ENCODE assay signal across 15 mouse cellular contexts in genomic region chr6:135178599-135178998, GRCm38 (mm10).
"Had no signal": no experiment of that assay in that cellular context is flagged by ENCODE, and none has a peak within 500 bp of the region (broad histone marks: within the 10 kb centered on the region; RNA-seq: fewer than 3 reads in every experiment).

No protein-coding gene starts in this region.

- H3K4me2 ChIP-seq: limb, embryonic 12.5 days; midbrain, embryonic 12.5 days; neural tube, embryonic 15.5 days; stomach, embryonic 15.5 days had no signal

- H3K4me3 ChIP-seq: layer of hippocampus, adult 2 months; limb, embryonic 12.5 days; midbrain, embryonic 12.5 days; myocyte; neural tube, embryonic 15.5 days; stomach, embryonic 15.5 days had no signal

- H3K27ac ChIP-seq: layer of hippocampus, adult 2 months; limb, embryonic 12.5 days; midbrain, embryonic 12.5 days; neural tube, embryonic 15.5 days; stomach, embryonic 15.5 days had no signal

- ATAC-seq: hindbrain, embryonic 16.5 days; inflammation-experienced regulatory T-cells, adult 6 months; intestine, postnatal 0 days had no signal

- H3K27me3 ChIP-seq: midbrain, embryonic 12.5 days; stomach, embryonic 15.5 days had no signal

- DNase-seq: kidney, adult 8-10 months; kidney, postnatal 10 days; kidney, postnatal 4 days; lung, postnatal 36 days; thymus, adult 2 months; thymus, postnatal 25 days had no signal

- H3K9ac ChIP-seq: limb, embryonic 12.5 days; midbrain, embryonic 12.5 days; neural tube, embryonic 15.5 days; stomach, embryonic 15.5 days had no signal

- H3K36me3 ChIP-seq: limb, embryonic 12.5 days; midbrain, embryonic 12.5 days; neural tube, embryonic 15.5 days; stomach, embryonic 15.5 days had no signal

- H3K4me1 ChIP-seq: limb, embryonic 12.5 days; midbrain, embryonic 12.5 days; neural tube, embryonic 15.5 days; stomach, embryonic 15.5 days had no signal

- H3K9me3 ChIP-seq: limb, embryonic 12.5 days; midbrain, embryonic 12.5 days; neural tube, embryonic 15.5 days; stomach, embryonic 15.5 days had no signal
